Mouse (Mus musculus): ENCODE data around the gene Swi5. TPM values are rescaled to one million over a fixed set of nuclear protein-coding genes. Genes with fewer than 3 reads are reported as not detected.

Swi5 gene
- polyA plus RNA-seq, 1 experiment, result 21.0 TPM

DNA sequence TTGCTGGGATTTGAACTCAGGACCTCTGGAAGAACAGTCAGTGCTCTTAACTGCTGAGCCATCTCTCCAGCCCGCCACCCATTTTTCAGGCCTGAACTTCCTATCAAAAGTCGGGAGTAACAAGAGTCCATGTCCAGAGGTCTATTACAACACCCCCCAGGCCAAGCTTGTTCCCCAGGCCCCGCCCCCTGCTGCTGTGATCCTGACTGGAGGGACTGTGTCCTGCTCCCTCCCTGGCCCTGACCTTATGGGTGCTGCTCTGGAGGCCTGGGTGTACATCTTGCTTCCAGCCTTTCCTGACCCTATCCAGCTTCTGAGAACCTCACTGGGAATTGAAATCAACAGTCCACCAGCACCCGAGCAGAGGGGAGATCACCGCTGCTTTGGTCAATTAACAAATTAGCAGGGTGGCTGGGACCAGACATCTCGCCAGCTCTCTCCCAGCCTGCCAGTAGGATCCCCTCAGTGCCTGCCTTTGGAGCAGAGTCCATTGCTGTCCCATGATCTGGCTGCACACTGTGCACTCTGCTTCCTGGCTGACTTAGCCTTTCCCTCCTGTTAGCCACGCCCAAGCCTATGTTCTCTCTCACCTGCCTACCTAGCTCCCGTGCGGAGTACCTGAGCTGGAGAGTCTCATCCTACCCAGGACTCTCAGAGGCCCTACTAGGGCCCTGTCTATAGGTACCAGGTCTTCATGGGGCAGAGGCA lies 33.9 kb upstream of the Swi5 start:
- Histone ChIP-seq H3K36me3 (ENCODE audit: control insufficient read depth) (no peaks in the 10 kb centered on the region), H3K27me3 (ENCODE audit: control insufficient read depth) (peaks cover 39% of the 10 kb centered on the region), H3K4me3 (replicated peaks) (no peak overlapping the region), H3K9me3 (ENCODE audit: control insufficient read depth, low read length) (no peaks in the 10 kb centered on the region), H3K4me1 (ENCODE audit: control insufficient read depth) (no peaks in the 10 kb centered on the region)
- TF ChIP-seq TAL1 (IDR thresholded peaks at IDR 0.05; ENCODE audit: low read length), result no peak
- no peak for TF ChIP-seq GATA1 (IDR thresholded peaks at IDR 0.05; ENCODE audit: low read length)

DNA sequence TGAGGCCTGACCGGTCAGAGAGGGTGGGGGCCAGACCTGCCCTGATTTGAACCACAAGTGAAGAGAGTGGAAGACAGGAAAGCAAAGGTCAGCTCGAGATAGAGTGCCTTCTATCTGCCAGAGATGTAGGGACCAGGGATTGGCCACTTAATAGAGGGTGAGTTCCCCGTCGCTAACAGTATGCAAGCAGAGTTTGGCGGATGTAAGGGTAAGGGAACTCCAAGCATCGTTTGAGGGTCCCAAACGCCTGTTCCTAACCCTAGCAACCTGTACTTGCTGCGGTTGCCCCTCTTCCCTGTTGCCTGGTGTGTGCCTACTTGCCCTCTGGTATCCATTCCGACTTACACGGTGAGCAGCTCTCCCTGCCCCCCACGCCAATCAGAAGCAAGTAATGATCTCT lies 32.8 kb upstream of the Swi5 start:
- Histone ChIP-seq H3K27me3 (ENCODE audit: control insufficient read depth) (peaks cover 47% of the 10 kb centered on the region), H3K4me3 (replicated peaks) (no peak overlapping the region), H3K36me3 (ENCODE audit: control insufficient read depth) (no peaks in the 10 kb centered on the region), H3K9me3 (ENCODE audit: control insufficient read depth, low read length) (no peaks in the 10 kb centered on the region), H3K4me1 (ENCODE audit: control insufficient read depth) (no peaks in the 10 kb centered on the region)
- TF ChIP-seq TAL1 (IDR thresholded peaks at IDR 0.05; ENCODE audit: low read length), result no peak
- no peak for TF ChIP-seq GATA1 (IDR thresholded peaks at IDR 0.05; ENCODE audit: low read length)

DNA sequence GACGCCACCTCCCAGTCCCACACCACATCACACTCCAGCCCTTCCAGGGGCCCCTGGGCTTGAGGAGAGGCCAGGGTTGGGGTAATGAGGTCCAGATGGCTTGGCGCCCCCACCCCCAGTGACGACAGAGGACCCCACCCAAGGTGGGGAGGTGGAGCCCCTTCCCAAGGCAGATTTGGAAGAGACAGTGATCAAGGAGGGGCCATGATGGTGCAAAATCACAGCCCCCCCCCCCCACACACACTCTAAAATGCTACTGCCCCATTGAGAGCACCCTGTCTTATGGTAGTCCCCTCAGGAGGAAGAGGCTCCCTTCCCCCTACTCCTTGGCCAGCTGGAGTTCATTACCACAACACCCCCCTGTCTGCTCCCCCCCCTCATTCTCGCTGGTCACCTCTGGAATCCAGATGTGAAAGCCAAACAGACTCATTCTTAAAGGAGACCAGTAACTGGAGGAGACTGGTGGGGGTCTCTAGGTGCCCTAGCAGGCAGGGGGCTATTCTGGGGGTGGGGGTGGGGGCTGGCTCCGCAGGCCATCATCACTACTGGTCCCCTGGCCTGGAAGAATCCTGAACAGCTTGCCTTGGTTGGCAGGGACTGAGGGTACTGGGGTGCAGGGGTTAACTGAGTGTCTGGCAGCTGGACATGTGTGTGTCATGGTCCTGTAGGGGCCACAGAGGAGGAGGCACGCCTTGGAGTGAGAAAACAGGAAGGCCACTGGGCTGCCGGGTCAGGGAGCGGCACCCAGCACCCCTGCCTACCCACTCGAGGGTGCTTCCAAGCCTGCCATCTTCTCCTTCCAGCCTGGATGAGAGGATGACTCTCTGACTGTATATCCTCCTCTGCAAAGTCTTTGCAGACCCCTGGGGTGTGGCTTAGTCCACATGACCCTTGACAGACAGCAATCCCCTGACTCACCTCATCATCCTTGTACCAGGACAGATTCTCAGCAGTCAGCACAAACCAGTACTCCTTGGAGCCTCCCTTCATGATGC lies 32.0 kb upstream of the Swi5 start:
- no peak overlapping the region for H3K4me3 ChIP-seq (replicated peaks)
- no peak for TF ChIP-seq GATA1 (IDR thresholded peaks at IDR 0.05; ENCODE audit: low read length)
- TF ChIP-seq TAL1 (IDR thresholded peaks at IDR 0.05; ENCODE audit: low read length), result no peak
- H3K36me3 ChIP-seq (ENCODE audit: control insufficient read depth), result no peaks in the 10 kb centered on the region
- H3K4me1 ChIP-seq (ENCODE audit: control insufficient read depth), result no peaks in the 10 kb centered on the region
- H3K27me3 ChIP-seq (ENCODE audit: control insufficient read depth), result peaks cover 55% of the 10 kb centered on the region
- no peaks in the 10 kb centered on the region for H3K9me3 ChIP-seq (ENCODE audit: control insufficient read depth, low read length)

DNA sequence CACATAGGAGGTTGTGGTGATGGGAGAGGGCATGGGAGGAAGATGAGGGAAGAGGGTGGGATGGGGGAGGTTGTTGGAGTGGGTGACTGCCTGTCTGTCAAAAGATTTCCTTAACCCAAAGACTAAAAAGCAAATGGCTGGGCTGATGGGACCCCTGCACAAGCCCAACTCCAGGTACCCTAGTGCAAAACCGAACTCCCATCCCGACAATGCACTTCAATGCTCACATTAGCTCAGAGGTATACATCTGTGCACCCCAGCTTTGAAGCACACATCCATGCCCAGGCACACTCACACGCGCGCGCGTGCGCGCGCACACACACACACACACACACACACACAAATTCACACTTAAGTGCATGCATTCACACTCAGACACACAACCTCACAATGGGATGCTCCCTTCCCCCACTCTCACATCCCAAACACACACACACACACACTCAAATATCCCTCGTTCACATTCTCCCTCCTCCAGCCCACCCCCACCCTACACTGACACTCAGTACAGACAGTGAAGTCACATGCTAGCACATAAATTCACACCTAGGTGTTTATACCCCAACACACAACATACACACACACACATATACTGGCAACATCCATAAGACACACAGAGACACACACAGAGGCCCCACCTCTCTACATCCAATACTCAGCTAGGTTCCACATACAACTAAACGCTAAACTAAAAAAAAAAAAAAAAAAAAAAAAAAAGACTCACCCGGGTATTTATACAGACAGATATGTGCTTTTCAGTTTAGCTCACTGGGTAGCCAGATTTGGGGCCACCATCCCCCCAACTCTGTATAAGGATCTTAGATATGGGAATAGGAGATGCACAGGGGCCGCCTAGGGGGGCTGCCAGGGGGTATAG lies 31.1 kb upstream of the Swi5 start:
- Histone ChIP-seq H3K4me3 (replicated peaks) (no peak overlapping the region), H3K9me3 (ENCODE audit: control insufficient read depth, low read length) (no peaks in the 10 kb centered on the region), H3K4me1 (ENCODE audit: control insufficient read depth) (no peaks in the 10 kb centered on the region), H3K27me3 (ENCODE audit: control insufficient read depth) (peaks cover 61% of the 10 kb centered on the region), H3K36me3 (ENCODE audit: control insufficient read depth) (no peaks in the 10 kb centered on the region)
- TF ChIP-seq TAL1 (IDR thresholded peaks at IDR 0.05; ENCODE audit: low read length), result no peak
- TF ChIP-seq GATA1 (IDR thresholded peaks at IDR 0.05; ENCODE audit: low read length), result no peak

DNA sequence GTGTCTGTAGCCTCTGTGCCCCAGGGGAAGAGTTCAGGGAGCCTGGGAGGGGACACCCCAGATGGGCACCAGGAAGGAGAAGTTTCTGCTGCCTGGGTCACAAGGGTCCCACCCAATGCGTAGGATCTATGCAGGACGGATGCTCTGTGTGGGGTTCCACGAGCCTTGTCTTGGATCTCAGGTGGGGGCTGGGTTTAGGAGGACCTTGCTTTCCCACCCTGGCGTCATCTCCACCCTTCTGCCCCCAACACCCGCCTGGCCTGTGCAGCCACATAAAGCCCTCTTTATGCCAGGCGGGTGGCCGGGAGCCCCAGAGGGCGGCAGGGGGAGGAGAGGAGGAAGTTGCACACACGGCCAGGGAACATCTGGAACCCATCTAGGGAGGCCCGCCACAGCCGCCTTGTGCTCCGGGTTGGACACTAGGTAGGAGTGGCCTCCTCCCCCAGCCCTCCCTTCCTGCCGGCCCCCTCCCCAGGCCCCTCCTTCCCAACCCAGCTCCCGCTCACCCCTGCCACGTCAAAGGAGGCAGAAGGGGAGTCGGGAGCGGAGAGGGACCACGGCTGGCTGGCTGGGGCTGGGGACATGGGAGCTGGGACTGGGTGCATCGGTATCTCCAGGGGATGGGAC lies 30.0 kb upstream of the Swi5 start:
- H3K27me3 ChIP-seq (ENCODE audit: control insufficient read depth), result peaks cover 70% of the 10 kb centered on the region
- no peaks in the 10 kb centered on the region for H3K4me1 ChIP-seq (ENCODE audit: control insufficient read depth)
- H3K36me3 ChIP-seq (ENCODE audit: control insufficient read depth), result no peaks in the 10 kb centered on the region
- peak overlapping the region; percentile 12 for H3K4me3 ChIP-seq (replicated peaks)
- TF ChIP-seq TAL1 (IDR thresholded peaks at IDR 0.05; ENCODE audit: low read length), result no peak
- TF ChIP-seq GATA1 (IDR thresholded peaks at IDR 0.05; ENCODE audit: low read length), result no peak
- H3K9me3 ChIP-seq (ENCODE audit: control insufficient read depth, low read length), result no peaks in the 10 kb centered on the region

DNA sequence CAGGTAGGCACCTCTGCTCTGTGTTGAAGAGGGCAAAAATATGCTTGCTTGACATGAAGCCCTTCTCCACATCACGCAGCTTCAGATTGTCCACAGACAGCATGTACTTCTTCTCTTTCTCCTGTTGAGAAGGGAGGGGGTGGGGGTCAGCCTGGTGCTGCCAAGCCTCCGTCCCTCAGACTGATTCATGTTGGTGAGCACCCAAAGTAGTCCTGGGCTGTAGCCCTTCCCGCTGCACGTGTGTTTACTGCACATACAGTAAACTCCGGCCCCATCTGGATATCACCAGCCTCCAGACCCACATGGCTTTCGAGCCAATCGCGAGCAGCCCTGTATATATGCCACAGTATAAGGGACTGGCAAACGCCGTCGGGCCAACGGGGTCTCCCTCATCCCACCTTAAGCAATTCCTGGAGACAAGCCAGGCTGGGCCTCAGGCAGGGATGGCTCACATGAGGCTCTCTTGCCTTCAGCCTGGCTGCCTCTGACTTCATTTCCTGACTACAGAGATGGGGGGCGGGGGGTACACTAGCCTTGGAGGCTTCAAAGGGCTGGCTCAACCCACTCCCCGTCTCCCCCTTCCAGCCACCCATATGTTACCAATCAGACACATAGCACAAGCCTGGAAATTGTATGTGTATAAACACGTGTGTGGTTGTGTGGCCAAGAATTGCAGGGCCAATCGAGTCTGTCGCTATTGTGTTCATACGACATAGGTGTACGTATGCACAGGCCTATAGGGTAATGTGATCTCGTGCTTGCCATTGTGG lies 29.2 kb upstream of the Swi5 start:
- peaks cover 78% of the 10 kb centered on the region for H3K27me3 ChIP-seq (ENCODE audit: control insufficient read depth)
- H3K4me3 ChIP-seq (replicated peaks), result no peak overlapping the region
- H3K4me1 ChIP-seq (ENCODE audit: control insufficient read depth), result peaks cover 6% of the 10 kb centered on the region
- no peaks in the 10 kb centered on the region for H3K9me3 ChIP-seq (ENCODE audit: control insufficient read depth, low read length)
- no peaks in the 10 kb centered on the region for H3K36me3 ChIP-seq (ENCODE audit: control insufficient read depth)
- TF ChIP-seq GATA1 (IDR thresholded peaks at IDR 0.05; ENCODE audit: low read length), result no peak

DNA sequence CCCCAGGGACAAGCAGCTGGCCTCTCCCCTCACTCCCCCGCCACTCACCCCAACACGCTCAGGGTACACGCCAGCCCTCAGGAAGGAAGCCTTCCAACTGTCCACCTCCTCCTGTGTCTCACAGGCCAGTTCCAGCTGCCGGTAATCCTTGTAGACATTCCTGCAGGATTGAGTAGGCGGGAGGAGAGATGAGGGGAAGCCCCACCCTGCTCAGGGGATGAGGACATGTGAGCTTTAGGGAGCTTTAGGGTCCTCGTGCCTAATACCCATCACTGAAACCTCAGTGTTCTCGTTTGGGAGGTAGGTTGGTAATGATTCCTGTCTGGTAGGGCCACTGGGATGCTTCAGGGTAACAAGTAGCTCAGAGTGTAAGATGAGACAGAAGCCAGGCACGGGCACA lies 27.9 kb upstream of the Swi5 start:
- TF ChIP-seq GATA1 (IDR thresholded peaks at IDR 0.05; ENCODE audit: low read length) (no peak), TAL1 (IDR thresholded peaks at IDR 0.05; ENCODE audit: low read length) (no peak)
- peaks cover 14% of the 10 kb centered on the region for H3K4me1 ChIP-seq (ENCODE audit: control insufficient read depth)
- peaks cover 85% of the 10 kb centered on the region for H3K27me3 ChIP-seq (ENCODE audit: control insufficient read depth)
- no peaks in the 10 kb centered on the region for H3K9me3 ChIP-seq (ENCODE audit: control insufficient read depth, low read length)
- no peak overlapping the region for H3K4me3 ChIP-seq (replicated peaks)
- H3K36me3 ChIP-seq (ENCODE audit: control insufficient read depth), result no peaks in the 10 kb centered on the region

DNA sequence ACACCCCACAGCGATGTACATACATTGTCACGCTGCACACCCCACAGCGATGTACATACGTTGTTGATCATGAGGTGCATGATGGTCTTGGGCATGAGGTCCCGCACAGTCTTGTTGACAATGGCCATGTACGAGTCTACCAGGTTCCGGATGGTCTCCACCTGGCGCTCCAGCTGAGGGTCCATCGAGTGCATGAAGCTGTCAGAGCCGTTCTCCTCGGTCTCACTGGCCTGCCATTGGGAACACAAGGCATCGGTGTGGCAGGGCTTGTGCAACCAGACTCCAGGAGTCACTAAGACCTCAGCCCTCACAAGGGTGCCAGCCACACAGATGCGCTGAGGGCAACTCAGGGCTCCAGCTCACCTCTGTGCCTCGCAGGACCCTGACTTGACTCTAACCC lies 27.0 kb upstream of the Swi5 start:
- Histone ChIP-seq H3K36me3 (ENCODE audit: control insufficient read depth) (no peaks in the 10 kb centered on the region), H3K27me3 (ENCODE audit: control insufficient read depth) (peaks cover 83% of the 10 kb centered on the region), H3K9me3 (ENCODE audit: control insufficient read depth, low read length) (no peaks in the 10 kb centered on the region), H3K4me1 (ENCODE audit: control insufficient read depth) (peaks cover 14% of the 10 kb centered on the region), H3K4me3 (replicated peaks) (no peak overlapping the region)
- TF ChIP-seq GATA1 (IDR thresholded peaks at IDR 0.05; ENCODE audit: low read length), result no peak
